Mouse (Mus musculus) CH12.LX (cell line): ENCODE data around the gene Emc9. TPM values are rescaled to one million over a fixed set of nuclear protein-coding genes. Genes with fewer than 3 reads are reported as not detected.
A peak's percentile ranks its signal among the peaks of the same experiment; 100 is the strongest.

Experiments used
- DNase-seq: peaks from one replicate; pipeline ENCODE4 v3.0.0-alpha.2; 2013; ENCODE audit errors: extremely low read depth
- H3K27ac ChIP-seq: 2 replicates; pipeline ENCODE4 v1.5.1; 2012; ENCODE audit warnings: low read depth, mild to moderate bottlenecking, control low read depth, moderate library complexity; ENCODE audit not compliant: insufficient read depth
- H3K27me3 ChIP-seq: replicated peaks from 2 replicates; pipeline ENCODE3; 2012; ENCODE audit warnings: inconsistent platforms
- H3K36me3 ChIP-seq, 2 experiments: replicated peaks in 1 of 2; 2 replicates each; pipeline versions ENCODE3 to v1.6.1; 2012; ENCODE audit warnings: inconsistent platforms in 1 of 2, low read length in 1 of 2, mild to moderate bottlenecking in 1 of 2, mixed read lengths in 1 of 2, moderate library complexity in 1 of 2; ENCODE audit not compliant: control insufficient read depth in 1 of 2, insufficient read depth in 1 of 2
- H3K4me1 ChIP-seq, 2 experiments: 2 replicates each; pipeline ENCODE4 v1.6.1; 2012; ENCODE audit warnings: inconsistent platforms in 1 of 2, moderate library complexity in 1 of 2; ENCODE audit not compliant: insufficient read depth in 2 of 2, control insufficient read depth in 1 of 2
- H3K4me2 ChIP-seq: 2 replicates; pipeline ENCODE4 v1.6.1; 2012; ENCODE audit warnings: low read depth, mild to moderate bottlenecking, control low read depth; ENCODE audit not compliant: poor library complexity, insufficient read depth, severe bottlenecking
- H3K4me3 ChIP-seq, 3 experiments: fragments of 150-350 bp in 1 of 3; sonication (generic) in 1 of 3; replicated peaks in 1 of 3; 2 replicates each; pipeline versions ENCODE3 to v1.5.1; 2011 to 2012; ENCODE audit warnings: low read depth in 2 of 3, low read length in 2 of 3, mild to moderate bottlenecking in 2 of 3, moderate library complexity in 2 of 3, control low read depth in 1 of 3, improper control_type of control experiment in 1 of 3, inconsistent platforms in 1 of 3, mixed read lengths in 1 of 3; ENCODE audit not compliant: poor library complexity in 1 of 3
- H3K79me2 ChIP-seq: replicated peaks from 2 replicates; pipeline ENCODE4 v1.6.1; 2012; ENCODE audit warnings: mild to moderate bottlenecking, moderate library complexity; ENCODE audit not compliant: control insufficient read depth, poor library complexity, insufficient read depth, severe bottlenecking; ENCODE audit errors: extremely low read depth
- H3K9ac ChIP-seq: 2 replicates; pipeline ENCODE4 v1.6.1; 2012; ENCODE audit warnings: low read depth, mild to moderate bottlenecking, control low read depth, moderate library complexity; ENCODE audit not compliant: insufficient read depth
- H3K9me3 ChIP-seq: replicated peaks from 2 replicates; pipeline ENCODE3; 2012; ENCODE audit warnings: low read length, inconsistent platforms, mixed read lengths
- BHLHE40 ChIP-seq: IDR thresholded peaks from 2 replicates; pipeline ENCODE4 v1.6.1; 2011; ENCODE audit warnings: mild to moderate bottlenecking, low read depth, low read length, improper control_type of control experiment
- CHD1 ChIP-seq: IDR thresholded peaks from 2 replicates; pipeline ENCODE4 v1.6.1; 2012; ENCODE audit warnings: low read depth, low read length, improper control_type of control experiment, inconsistent platforms
- CHD2 ChIP-seq: IDR thresholded peaks from 2 replicates; pipeline ENCODE4 v1.6.1; 2011; ENCODE audit warnings: low read length, improper control_type of control experiment
- CTCF ChIP-seq, 2 experiments: IDR thresholded peaks in 1 of 2; conservative IDR thresholded peaks in 1 of 2; 2 replicates each; pipeline ENCODE4 v1.5.1; 2011 to 2012; ENCODE audit warnings: low read depth in 2 of 2, low read length in 2 of 2, improper control_type of control experiment in 1 of 2, inconsistent platforms in 1 of 2, mild to moderate bottlenecking in 1 of 2, moderate library complexity in 1 of 2
- ELF1 ChIP-seq: IDR thresholded peaks from 2 replicates; pipeline ENCODE4 v1.6.1; 2014; ENCODE audit warnings: low read depth, mild to moderate bottlenecking, inconsistent platforms, low read length, improper control_type of control experiment
- GABPA ChIP-seq: IDR thresholded peaks from 2 replicates; pipeline ENCODE4 v1.6.1; 2012; ENCODE audit warnings: low read depth, low read length, improper control_type of control experiment, inconsistent platforms; ENCODE audit not compliant: insufficient replicate concordance
- IRF4 ChIP-seq: IDR thresholded peaks from 2 replicates; pipeline ENCODE4 v1.6.1; 2014; ENCODE audit warnings: low read depth, mild to moderate bottlenecking, inconsistent platforms, low read length, improper control_type of control experiment
- MAFK ChIP-seq: IDR thresholded peaks from 2 replicates; pipeline ENCODE4 v1.6.1; 2011; ENCODE audit warnings: low read length, improper control_type of control experiment; ENCODE audit not compliant: insufficient replicate concordance
- MEF2A ChIP-seq: IDR thresholded peaks from 2 replicates; pipeline ENCODE4 v1.6.1; 2014; ENCODE audit warnings: low read depth, mild to moderate bottlenecking, inconsistent platforms, low read length, improper control_type of control experiment, borderline replicate concordance
- MXI1 ChIP-seq: IDR thresholded peaks from 2 replicates; pipeline ENCODE4 v1.6.1; 2011; ENCODE audit warnings: mild to moderate bottlenecking, low read depth, low read length, improper control_type of control experiment
- MYC ChIP-seq: IDR thresholded peaks from 2 replicates; pipeline ENCODE4 v1.6.1; 2011; ENCODE audit warnings: low read depth, mild to moderate bottlenecking, improper control_type of control experiment, low read length
- NELFE ChIP-seq: IDR thresholded peaks from 2 replicates; pipeline ENCODE4 v1.6.1; 2011; ENCODE audit warnings: low read depth, low read length, improper control_type of control experiment
- NRF1 ChIP-seq: IDR thresholded peaks from 2 replicates; pipeline ENCODE4 v1.6.1; 2014; ENCODE audit warnings: low read depth, mild to moderate bottlenecking, inconsistent platforms, low read length, improper control_type of control experiment, moderate library complexity
- POLR2A ChIP-seq: IDR thresholded peaks from 2 replicates; pipeline ENCODE4 v1.6.1; 2011; ENCODE audit warnings: low read depth, mild to moderate bottlenecking, improper control_type of control experiment, low read length
- RAD21 ChIP-seq: IDR thresholded peaks from 2 replicates; pipeline ENCODE4 v1.6.1; 2011; ENCODE audit warnings: low read depth, mild to moderate bottlenecking, low read length, improper control_type of control experiment, moderate library complexity
- SIN3A ChIP-seq: IDR thresholded peaks from 2 replicates; pipeline ENCODE4 v1.6.1; 2012; ENCODE audit warnings: low read length, improper control_type of control experiment, inconsistent platforms
- TBP ChIP-seq: conservative IDR thresholded peaks from 2 replicates; pipeline ENCODE4 v1.6.1; 2011; ENCODE audit warnings: low read depth, low read length, improper control_type of control experiment
- TCF12 ChIP-seq: IDR thresholded peaks from 2 replicates; pipeline ENCODE4 v1.6.1; 2014; ENCODE audit warnings: low read depth, mild to moderate bottlenecking, inconsistent platforms, low read length, improper control_type of control experiment
- UBTF ChIP-seq: IDR thresholded peaks from 2 replicates; pipeline ENCODE4 v1.6.1; 2012; ENCODE audit warnings: low read depth, mild to moderate bottlenecking, inconsistent platforms, low read length, improper control_type of control experiment, moderate library complexity
- USF1 ChIP-seq: IDR thresholded peaks from 2 replicates; pipeline ENCODE4 v1.6.1; 2014; ENCODE audit warnings: low read depth, mild to moderate bottlenecking, inconsistent platforms, low read length, improper control_type of control experiment
- ZC3H11A ChIP-seq: IDR thresholded peaks from 2 replicates; pipeline ENCODE4 v1.6.1; 2012; ENCODE audit warnings: low read depth, mild to moderate bottlenecking, inconsistent platforms, low read length, improper control_type of control experiment
- ZMIZ1 ChIP-seq: IDR thresholded peaks from 2 replicates; pipeline ENCODE4 v1.6.1; 2012; ENCODE audit warnings: low read depth, mild to moderate bottlenecking, inconsistent platforms, low read length, improper control_type of control experiment
- dilution Hi-C: fragments of 300-500 bp; cut with MboI; formaldehyde crosslinking; loops from 2 replicates; pipeline ENCODE4 v1.14.3; 2020; ENCODE audit warnings: low sequenced_read_pairs; ENCODE audit not compliant: extremely low pct_unique_long_range_greater_than_20kb, extremely low pct_ligation_motif_present
- in situ Hi-C: fragments of 300-500 bp; cut with MboI; formaldehyde crosslinking; loops from 3 replicates; pipeline ENCODE4 v1.14.3; 2019; ENCODE audit warnings: low sequenced_read_pairs, low pct_ligation_motif_present, low pct_unique_long_range_greater_than_20kb, mixed read lengths
- polyA plus RNA-seq: library from polyadenylated mRNA; unstranded; fragments of >175 nt; gene quantifications from 2 replicates; pipeline ENCODE4 v1.2.1, GENCODE M21; 2012; ENCODE audit warnings: low read depth; ENCODE audit not compliant: insufficient read length
- total RNA-seq, 2 experiments: library from RNA; depleted of rRNA; stranded (reverse); fragments of 300-350 nt in 1 of 2; fragments of >200 nt in 1 of 2; gene quantifications; 2 replicates each; pipeline ENCODE4 v1.2.3; 2012 to 2014

The Emc9 gene
- total RNA-seq (2012; rRNA removed) (9.6 and 10.4 TPM in 2 replicates), total RNA-seq (2014; rRNA removed) (1.6 and 1.7 TPM in 2 replicates), polyA plus RNA-seq (3.7 and 4.2 TPM in 2 replicates)

- Histone ChIP-seq H3K9me3 (no peaks in the 10 kb centered on the region), H3K79me2 (peaks cover 22% of the 10 kb centered on the region), H3K4me3 (peak within 1 kb of the TSS; percentile 57 to 76 (median 74)), H3K36me3 (peaks cover 36 to 64% of the 10 kb centered on the region in 2 experiments), H3K4me1 (peaks cover 19 to 69% of the 10 kb centered on the region in 2 experiments), H3K27ac (peak within 1 kb of the TSS; percentile 83), H3K9ac (peak within 1 kb of the TSS; percentile 10; the same call in 1 of the 2 replicates), H3K4me2 (peak within 1 kb of the TSS; percentile 55), H3K27me3 (no peaks in the 10 kb centered on the region)
- in situ Hi-C loops (no loop called here), dilution Hi-C loops (no loop called here)
- peak; percentile 75 for DNase-seq
- TF ChIP-seq TCF12, result no peak
- peak; percentile 65 for TF ChIP-seq SIN3A
- TF ChIP-seq NRF1, result peak; percentile 83
- 0 out of 2 replicates have a peak, but pooled peaks have one; percentile 26 for TF ChIP-seq MEF2A
- 0 out of 2 replicates have a peak, but pooled peaks have one; percentile 17 for TF ChIP-seq ELF1
- no peak for TF ChIP-seq USF1
- no peak for TF ChIP-seq ZC3H11A
- no peak; the same call in 1 of the 2 replicates for TF ChIP-seq IRF4
- peak; percentile 37; the same call in 1 of the 2 replicates for TF ChIP-seq NELFE
- no peak for TF ChIP-seq MYC
- TF ChIP-seq ZMIZ1, result no peak
- no peak for TF ChIP-seq CHD1
- peak; percentile 39 for TF ChIP-seq CHD2
- no peak for TF ChIP-seq GABPA
- TF ChIP-seq RAD21, result no peak
- no peak for TF ChIP-seq TBP
- TF ChIP-seq BHLHE40, result 0 out of 2 replicates have a peak, but pooled peaks have one; percentile 7
- peak; percentile 78 for TF ChIP-seq MXI1
- TF ChIP-seq POLR2A, result peak; percentile 50
- TF ChIP-seq CTCF (conservative IDR thresholded peaks at IDR 0.05 in 1 of 2, IDR thresholded peaks at IDR 0.05 in 1 of 2; ENCODE audit: low read depth in 2 of 2, low read length in 2 of 2), result no peak
- no peak for TF ChIP-seq MAFK
- 0 out of 2 replicates have a peak, but pooled peaks have one; percentile 22 for TF ChIP-seq UBTF
Observed at GRCm38 (mm10) chr14:55584702-55585565, at the start of gene Emc9. TSS of gene Emc9 (minus strand) at chr14:55585302.
